Mouse (Mus musculus) Patski (cell line): ENCODE measurements around the gene Pard3b. TPM values are rescaled to one million over a fixed set of nuclear protein-coding genes. Genes with fewer than 3 reads are reported as not detected.

Source experiments
- ATAC-seq: fragments of 100-300 bp; one replicate; pipeline ENCODE4 v1.8.0; 2021
- CTCF ChIA-PET: fragments of 350-600 bp; sonication (Branson Sonifier 250); formaldehyde crosslinking; loops from one replicate; lab custom pipeline; 2022; ENCODE audit warnings: inconsistent platforms; lab: Charles Lee
- POLR2A ChIA-PET: fragments of 350-600 bp; sonication (Branson Sonifier 250); formaldehyde crosslinking; loops from one replicate; lab custom pipeline; 2022; ENCODE audit warnings: antibody characterized with exemption, inconsistent platforms; lab: Charles Lee
- DNase-seq: peaks from one replicate; pipeline ENCODE4 v3.0.0-alpha.2; 2011; ENCODE audit warnings: low read depth, low spot score
- H3K27me3 ChIP-seq: fragments of 371-371 bp; one replicate; pipeline ENCODE4 v1.5.1; 2021
- CTCF ChIP-seq: fragments of 100-300 bp; IDR thresholded peaks from one replicate; pipeline ENCODE4 v1.5.1; 2021
- in situ Hi-C: fragments of 300-500 bp; cut with MboI; formaldehyde crosslinking; loops from 3 replicates; pipeline ENCODE4 v1.11.1; 2018; ENCODE audit warnings: low pct_unique_long_range_greater_than_20kb, mixed read lengths
- polyA plus RNA-seq: library from polyadenylated mRNA; unstranded; gene quantifications from one replicate; pipeline ENCODE4 v1.2.3, GENCODE M21; 2021

Gene Pard3b
- polyA plus RNA-seq, 1 experiment from 2014 or later, result 9.1 TPM

- CTCF ChIA-PET, result interaction anchor here (1.3 kb wide), 1 partner anchor 19 kb away, joined by 3 read pairs; no protein-coding TSS in a partner anchor
- in situ Hi-C loops, result no loop called here
- no peak for DNase-seq
- POLR2A ChIA-PET, result no interaction called here
- no peak for ATAC-seq
- TF ChIP-seq CTCF, result no peak
- H3K27me3 ChIP-seq, result no peaks in the 10 kb centered on the region
Observed at GRCm38 (mm10) chr1:62008811-62009210, 370.2 kb downstream of the Pard3b start.

DNA sequence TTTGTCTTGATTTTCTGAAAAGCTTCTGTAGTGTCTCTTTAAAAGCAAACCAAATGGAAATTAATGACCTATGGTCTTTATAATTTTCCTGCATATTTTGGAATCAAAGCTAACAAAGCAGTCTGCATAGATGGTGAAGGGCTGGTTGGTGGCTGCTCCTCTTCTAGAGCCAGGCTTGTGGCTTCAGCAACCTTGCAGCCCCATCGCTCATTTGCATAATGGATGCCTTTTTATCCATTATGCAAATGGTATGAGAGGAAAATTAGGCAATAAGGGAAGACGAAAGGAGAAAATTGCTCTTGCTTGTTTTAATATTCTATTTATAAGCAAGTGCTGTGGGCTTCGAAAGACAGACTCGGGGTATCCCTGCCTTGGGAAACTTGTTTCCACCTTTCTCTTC, 373.1 kb downstream of the Pard3b start:
- no peaks in the 10 kb centered on the region for H3K27me3 ChIP-seq
- ChIA-PET POLR2A (no interaction called here), CTCF (interaction anchor here (0.9 kb wide), 1 partner anchor 17 kb away, joined by 3 read pairs; no protein-coding TSS in a partner anchor)
- in situ Hi-C loops, result no loop called here
- DNase-seq (no peak), ATAC-seq (no peak)
- no peak for TF ChIP-seq CTCF

- POLR2A ChIA-PET, result interaction anchor here (0.7 kb wide), 1 partner anchor 377 kb away, joined by 3 read pairs; no protein-coding TSS in a partner anchor
- in situ Hi-C loops, result no loop called here
- ATAC-seq (no peak), DNase-seq (peak; percentile 15)
- CTCF ChIA-PET, result interaction anchor here (1.5 kb wide), 1 partner anchor 17 kb away, joined by 3 read pairs; no protein-coding TSS in a partner anchor
- TF ChIP-seq CTCF, result no peak
- H3K27me3 ChIP-seq, result no peaks in the 10 kb centered on the region
Observed at GRCm38 (mm10) chr1:62016536-62017300, 378.1 kb downstream of the Pard3b start.

- CTCF ChIA-PET, result no interaction called here
- ATAC-seq (no peak), DNase-seq (no peak)
- in situ Hi-C loops, result no loop called here
- H3K27me3 ChIP-seq, result no peaks in the 10 kb centered on the region
- POLR2A ChIA-PET, result no interaction called here
- no peak for TF ChIP-seq CTCF
Observed at GRCm38 (mm10) chr1:62018276-62018675, 379.7 kb downstream of the Pard3b start.

DNA sequence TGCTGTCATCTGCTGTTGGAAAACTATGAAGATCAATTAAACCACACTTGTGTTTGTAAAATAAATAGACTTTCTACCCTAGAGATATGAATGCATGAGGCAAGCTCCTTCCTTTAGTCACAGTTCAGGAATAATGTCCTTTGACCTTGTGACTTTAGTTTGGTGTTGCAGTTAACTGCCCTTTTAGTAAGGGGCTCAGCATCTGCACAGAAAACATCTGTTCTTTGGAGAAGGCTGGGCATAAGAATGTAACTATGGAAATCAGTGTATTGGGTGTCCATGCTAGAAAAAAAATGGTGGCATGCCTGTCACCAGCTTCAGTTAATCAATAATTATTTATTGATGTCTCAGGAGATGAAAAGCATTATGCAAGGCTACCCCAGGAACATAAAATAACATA, 381.1 kb downstream of the Pard3b start:
- DNase-seq (no peak), ATAC-seq (no peak)
- POLR2A ChIA-PET, result no interaction called here
- TF ChIP-seq CTCF, result no peak
- CTCF ChIA-PET, result interaction anchor here (0.8 to 1.3 kb wide), 2 partner anchors 92 to 847 kb away, joined by 3 read pairs; no protein-coding TSS in a partner anchor
- in situ Hi-C loops, result no loop called here
- H3K27me3 ChIP-seq, result no peaks in the 10 kb centered on the region

- DNase-seq, result no peak
- no peaks in the 10 kb centered on the region for H3K27me3 ChIP-seq
- in situ Hi-C loops, result no loop called here
- ChIA-PET POLR2A (no interaction called here), CTCF (interaction anchor here (0.8 kb wide), 1 partner anchor 17 kb away, joined by 3 read pairs; no protein-coding TSS in a partner anchor)
- no peak for ATAC-seq
- TF ChIP-seq CTCF, result no peak
Observed at GRCm38 (mm10) chr1:62041718-62042117, 403.1 kb downstream of the Pard3b start.

DNA sequence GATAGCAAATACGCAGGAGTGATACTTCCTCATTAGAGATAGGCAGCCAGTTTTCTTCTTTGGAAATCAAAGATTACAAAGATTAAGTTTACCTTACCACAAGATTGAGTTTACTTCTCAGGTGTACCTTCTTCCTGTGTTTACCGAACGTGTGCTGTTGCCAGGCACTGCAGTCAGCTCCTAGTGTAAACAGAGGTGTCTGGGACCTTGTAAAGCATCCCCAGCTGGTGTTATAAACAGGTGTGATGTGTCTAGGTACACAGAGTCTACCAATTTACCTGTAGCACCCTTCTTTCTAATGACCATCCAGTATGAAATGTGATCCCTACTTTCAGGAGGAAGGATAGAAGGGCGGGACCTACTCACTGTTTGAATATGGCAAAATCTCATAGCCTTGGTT, 410.0 kb downstream of the Pard3b start:
- DNase-seq (no peak), ATAC-seq (no peak)
- TF ChIP-seq CTCF, result no peak
- H3K27me3 ChIP-seq, result no peaks in the 10 kb centered on the region
- POLR2A ChIA-PET, result no interaction called here
- in situ Hi-C loops, result no loop called here
- CTCF ChIA-PET, result interaction anchor here (1.1 kb wide), 1 partner anchor 11 kb away, joined by 3 read pairs; no protein-coding TSS in a partner anchor

DNA sequence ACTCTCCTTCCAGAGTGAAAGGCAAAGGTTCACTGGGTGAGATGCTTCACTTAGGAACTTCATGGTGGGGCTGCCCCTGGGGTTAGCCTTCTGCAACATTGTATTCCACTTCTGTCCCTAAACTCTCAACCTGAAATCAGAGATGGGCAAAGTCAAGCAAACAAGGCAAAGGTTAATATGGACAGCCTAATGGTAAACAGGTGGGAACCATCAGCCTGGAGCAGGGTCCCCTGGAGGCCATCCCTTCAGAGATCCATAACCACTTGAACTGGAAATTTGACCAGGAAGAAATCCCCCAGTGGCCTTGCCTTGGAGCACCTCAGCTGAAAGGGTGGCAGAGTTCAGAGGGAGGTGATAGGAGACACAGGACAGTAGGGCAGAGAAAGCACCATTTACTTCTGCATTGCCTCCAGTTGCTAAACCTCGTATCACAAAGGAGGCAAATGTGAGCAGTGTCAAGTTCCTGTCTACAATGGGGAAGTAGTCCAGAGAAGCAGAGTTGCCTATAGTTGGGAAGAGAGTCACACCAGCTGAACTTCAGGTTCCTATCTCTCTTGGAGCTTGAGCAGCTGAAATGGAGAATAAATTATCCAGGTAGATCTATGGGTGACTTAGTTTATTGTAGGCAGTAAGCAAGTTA, 412.7 kb downstream of the Pard3b start:
- no peak for TF ChIP-seq CTCF
- no peaks in the 10 kb centered on the region for H3K27me3 ChIP-seq
- POLR2A ChIA-PET, result no interaction called here
- in situ Hi-C loops, result no loop called here
- CTCF ChIA-PET, result interaction anchor here (0.9 kb wide), 1 partner anchor 646 kb away, joined by 3 read pairs; no protein-coding TSS in a partner anchor
- DNase-seq (no peak), ATAC-seq (no peak)

- no peak for ATAC-seq
- POLR2A ChIA-PET, result no interaction called here
- CTCF ChIA-PET, result interaction anchor here (1.5 kb wide), 1 partner anchor 18 kb away, joined by 3 read pairs; no protein-coding TSS in a partner anchor
Observed at GRCm38 (mm10) chr1:62053167-62053638, 414.6 kb downstream of the Pard3b start.

DNA sequence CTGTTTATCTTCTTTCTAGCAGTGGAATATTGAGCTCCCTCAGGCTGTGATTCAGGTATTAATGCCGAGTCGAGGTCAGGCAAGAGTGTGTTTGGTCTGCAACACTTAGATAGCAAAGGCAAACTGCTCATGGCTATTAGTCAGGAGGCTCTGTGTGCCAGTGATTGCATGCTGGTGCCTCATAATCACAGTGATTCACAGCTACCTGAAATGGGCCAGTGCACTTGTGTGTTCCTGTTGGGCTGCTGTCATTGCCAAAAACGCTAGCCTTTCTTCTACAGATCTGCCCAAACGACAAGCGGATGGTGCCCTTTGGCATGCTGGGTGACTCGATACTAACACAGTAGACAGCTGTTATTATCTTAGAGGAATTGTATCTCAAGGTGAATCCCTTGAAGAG, 416.7 kb downstream of the Pard3b start:
- DNase-seq (no peak), ATAC-seq (peak; percentile 76)
- in situ Hi-C loops, result no loop called here
- ChIA-PET CTCF (interaction anchor here (1.3 kb wide), 1 partner anchor 8 kb away, joined by 4 read pairs; no protein-coding TSS in a partner anchor), POLR2A (interaction anchor here (0.8 kb wide), 1 partner anchor 238 kb away, joined by 3 read pairs; no protein-coding TSS in a partner anchor)
- no peak for TF ChIP-seq CTCF
- no peaks in the 10 kb centered on the region for H3K27me3 ChIP-seq

More at GRCm38 (mm10) chr1:62053167-62053638, 414.6 kb downstream of the Pard3b start:
- TF ChIP-seq CTCF, result no peak
- DNase-seq, result no peak
- in situ Hi-C loops, result no loop called here
- H3K27me3 ChIP-seq, result no peaks in the 10 kb centered on the region
